Mouse (Mus musculus) ovary, adult 2 months (tissue): ENCODE data around the gene Cacna1b. TPM values are rescaled to one million over a fixed set of nuclear protein-coding genes. Genes with fewer than 3 reads are reported as not detected.

Experiments used
- polyA plus RNA-seq: library from polyadenylated mRNA; depleted of rRNA; stranded (reverse); fragments of >200 nt; gene quantifications from 2 replicates; pipeline ENCODE4 v1.2.3, GENCODE M21; 2012; rRNA removed

The Cacna1b gene
- 0.51 and 0.55 TPM in 2 replicates for polyA plus RNA-seq

GRCm38 (mm10) chr2:24763115-24763557, at the start of gene Cacna1b:
Cacna1b (minus strand) TSS chr2:24763152.

Other genes with a start within 250 kb of the Cacna1b start
- 72.9 and 89.0 TPM in 2 replicates for gene Ehmt1, start 156.5 kb upstream of the Cacna1b start, polyA plus RNA-seq
- gene Arrdc1, start 172.1 kb upstream of the Cacna1b start, polyA plus RNA-seq = 131 and 159 TPM in 2 replicates
- 11.6 and 15.5 TPM in 2 replicates for gene Zmynd19, start 186.6 kb upstream of the Cacna1b start, polyA plus RNA-seq
- 29.8 and 34.1 TPM in 2 replicates for gene Dph7, start 199.2 kb upstream of the Cacna1b start, polyA plus RNA-seq
- gene Mrpl41, start 211.9 kb upstream of the Cacna1b start, polyA plus RNA-seq = 22.5 and 24.2 TPM in 2 replicates
- 15.7 and 21.7 TPM in 2 replicates for gene Pnpla7, start 212.9 kb upstream of the Cacna1b start, polyA plus RNA-seq